8 mouse cellular contexts compared by ENCODE assay signal in genomic region chr4:154825662-154826061, GRCm38 (mm10). TPM values are rescaled to one million over a fixed set of nuclear protein-coding genes. Genes with fewer than 3 reads are reported as not detected.
A peak's percentile ranks its signal among the peaks of the same experiment; 100 is the strongest.
DNase-seq lines count a peak whose midpoint lies in the region; ATAC-seq and TF ChIP-seq lines count a peak whose summit lies in the region.

No protein-coding gene starts in this region.

- no peaks in the 10 kb centered on the region for H3K4me1 ChIP-seq in forebrain, embryonic 15.5 days
- H3K4me1 ChIP-seq in hindbrain, embryonic 15.5 days (replicated peaks), result 0 out of 2 replicates have a peak, but pooled peaks cover 3% of the 10 kb centered on the region

- H3K27me3 ChIP-seq in forebrain, embryonic 15.5 days, result peaks cover 24% of the 10 kb centered on the region; the same call in 1 of the 2 replicates
- peaks cover 21% of the 10 kb centered on the region for H3K27me3 ChIP-seq in hindbrain, embryonic 15.5 days

- no peak overlapping the region for H3K9ac ChIP-seq in forebrain, embryonic 15.5 days (replicated peaks)
- no peak overlapping the region for H3K9ac ChIP-seq in hindbrain, embryonic 15.5 days

- TF ChIP-seq CTCF in left cerebral cortex, adult 2 months (IDR thresholded peaks at IDR 0.05), result peak; percentile 87

- ATAC-seq in forebrain, embryonic 15.5 days (replicated peaks), result 0 out of 2 replicates have a peak, but pooled peaks have one; percentile 63
- ATAC-seq in hindbrain, embryonic 15.5 days (ENCODE audit: low FRiP score, low read depth), result peak; percentile 67; the same call in 1 of the 2 replicates
- ATAC-seq in megakaryocyte-erythroid progenitor cell, adult 5-6 weeks (replicated peaks; ENCODE audit: low FRiP score, low TSS enrichment, poor library complexity, severe bottlenecking), result peak; percentile 80

- intact Hi-C loops in left cerebral cortex, adult 2 months (cut with DNase I), result loop anchor here (1.0 to 5.0 kb wide), 2 partner anchors 496 to 663 kb away; partner anchors contain the start of gene Tprgl

- no peak overlapping the region for H3K4me3 ChIP-seq in forebrain, embryonic 15.5 days
- no peak overlapping the region for H3K4me3 ChIP-seq in hindbrain, embryonic 15.5 days
- H3K4me3 ChIP-seq in left cerebral cortex, adult 2 months, result no peak overlapping the region

- no peak overlapping the region for H3K27ac ChIP-seq in forebrain, embryonic 15.5 days (replicated peaks)
- no peak overlapping the region for H3K27ac ChIP-seq in hindbrain, embryonic 15.5 days (replicated peaks)
- no peak overlapping the region for H3K27ac ChIP-seq in left cerebral cortex, adult 2 months

- peak; percentile 33 for DNase-seq in right cerebral cortex, adult 18-20 months
- no peak for DNase-seq in right cerebral cortex, postnatal 36 days (ENCODE audit: low spot score in 2 of 2)
- peak; percentile 59 to 75 for DNase-seq in cerebellum, adult 18-20 months
- peak; percentile 52 to 53 for DNase-seq in left cerebral cortex, adult 2 months (ENCODE audit: extremely low spot score in 1 of 2, low spot score in 2 of 2)
- peak; percentile 43 for DNase-seq in skeletal muscle tissue, adult 2 months (ENCODE audit: low read depth, low spot score)

- H3K4me2 ChIP-seq in forebrain, embryonic 15.5 days (replicated peaks), result no peak overlapping the region
- no peak overlapping the region for H3K4me2 ChIP-seq in hindbrain, embryonic 15.5 days

- no peaks in the 10 kb centered on the region for H3K36me3 ChIP-seq in forebrain, embryonic 15.5 days
- H3K36me3 ChIP-seq in hindbrain, embryonic 15.5 days, result no peaks in the 10 kb centered on the region

- no peaks in the 10 kb centered on the region for H3K9me3 ChIP-seq in forebrain, embryonic 15.5 days
- H3K9me3 ChIP-seq in hindbrain, embryonic 15.5 days, result no peaks in the 10 kb centered on the region

- 29% methylated on average over 6 of the region's 6 CpGs for WGBS in forebrain, embryonic 15.5 days
- 33% methylated on average over 6 of the region's 6 CpGs for WGBS in hindbrain, embryonic 15.5 days

RNA-seq across cellular contexts. Expression of gene Ttc34, which starts 11.6 kb away (rescaled TPM):
- polyA plus RNA-seq in forebrain, embryonic 15.5 days (2015; fragmentation: Nextera tagmentation; extraction: Ambion mirVana), result 1.3 TPM in 2 replicates
- polyA plus RNA-seq in hindbrain, embryonic 15.5 days (2015; fragmentation: Nextera tagmentation; extraction: Ambion mirVana), result 1.2 and 2.0 TPM in 2 replicates
- total RNA-seq in left cerebral cortex, adult 2 months (2021), result 1 to 10 TPM; 2.1 to 3.5 TPM
- not detected in 2 replicates for total RNA-seq in megakaryocyte-erythroid progenitor cell, adult 5-6 weeks (2014; fragmentation: Nextera tagmentation)
- total RNA-seq in megakaryocyte-erythroid progenitor cell, adult 5-6 weeks (2017), result not detected in 2 replicates

RNA-seq across cellular contexts. Expression of gene Mmel1, which starts 43.7 kb away (rescaled TPM):
- 0.36 and 0.56 TPM in 2 replicates for polyA plus RNA-seq in forebrain, embryonic 15.5 days (2015; fragmentation: Nextera tagmentation; extraction: Ambion mirVana)
- 0.45 and 0.86 TPM in 2 replicates for polyA plus RNA-seq in hindbrain, embryonic 15.5 days (2015; fragmentation: Nextera tagmentation; extraction: Ambion mirVana)
- total RNA-seq in left cerebral cortex, adult 2 months (2021), result under 1 TPM; 0.41 to 0.84 TPM
- total RNA-seq in megakaryocyte-erythroid progenitor cell, adult 5-6 weeks (2014; fragmentation: Nextera tagmentation), result 5.5 TPM in 1 of 2 replicates, not detected in the other
- total RNA-seq in megakaryocyte-erythroid progenitor cell, adult 5-6 weeks (2017), result 0.46 and 0.94 TPM in 2 replicates

Comparison
In these comparisons a context has a peak if more than half of its experiments do, and no peak if none do; other contexts are left out.
1. DNase-seq: peak in right cerebral cortex, adult 18-20 months (single experiment), cerebellum, adult 18-20 months (2 of 2), left cerebral cortex, adult 2 months (2 of 2) and skeletal muscle tissue, adult 2 months (single experiment); none in right cerebral cortex, postnatal 36 days (0 of 2).
2. Peak in every context shown above with its lines, with median percentiles within 50 percentile points of each other: ATAC-seq.